Mouse (Mus musculus) heart, adult 2 months (tissue): ENCODE measurements at regions not wholly inside any gene's neighbourhood (a gene's known extent, or its start where the extent isn't known, plus 50 kb on each side); places are given as distances from the start of the nearest gene placed in this dataset.

Source experiments
- CTCF ChIP-seq: fragments of 200-600 bp; IDR thresholded peaks from 2 replicates; pipeline ENCODE4 v1.8.1; 2022; ENCODE audit warnings: antibody characterized with exemption, mild to moderate bottlenecking, moderate library complexity
- EP300 ChIP-seq: fragments of 200-500 bp; IDR thresholded peaks from 2 replicates; pipeline ENCODE4 v1.6.1; 2011; ENCODE audit warnings: low read depth, low read length, control low read depth; ENCODE audit not compliant: insufficient read depth
- POLR2A ChIP-seq: fragments of 200-500 bp; IDR thresholded peaks from 2 replicates; pipeline ENCODE4 v1.6.1; 2011; ENCODE audit warnings: mild to moderate bottlenecking, low read depth, low read length, control low read depth; ENCODE audit not compliant: insufficient read depth

DNA sequence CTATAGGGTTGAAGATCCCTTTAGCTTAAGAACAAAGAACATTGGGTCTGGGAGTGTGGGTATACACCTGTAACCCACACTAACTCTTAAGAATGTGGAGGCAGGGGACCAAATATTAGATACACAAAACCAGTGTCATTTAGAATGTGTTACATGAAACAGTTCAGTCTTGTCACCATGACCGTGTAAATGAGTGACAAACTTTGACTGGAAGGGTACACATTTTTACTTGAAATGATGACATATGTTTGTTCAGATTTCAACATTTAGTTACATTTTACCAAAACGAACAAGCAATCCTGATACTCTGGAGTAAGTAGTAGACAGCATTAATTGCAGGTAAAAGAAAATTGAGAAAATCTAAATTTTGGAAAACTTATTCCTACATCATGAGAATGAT is 356.0 kb upstream of the Mtpn start:
- TF ChIP-seq POLR2A, result no peak
- TF ChIP-seq EP300, result no peak
- no peak for TF ChIP-seq CTCF
